Mouse (Mus musculus) liver, postnatal 0 days (tissue): Measurements from ENCODE around the gene Nfya. TPM values are rescaled to one million over a fixed set of nuclear protein-coding genes. Genes with fewer than 3 reads are reported as not detected.

ENCODE experiments used
- ATAC-seq: fragments of 200-750 bp; cut with Nextera tagmentation; 2 replicates; pipeline ENCODE4 v1.8.0; 2017; ENCODE audit warnings: mild to moderate bottlenecking, moderate library complexity
- DNase-seq: peaks from one replicate; pipeline ENCODE4 v3.0.0-alpha.2; 2016
- H3K27ac ChIP-seq: fragments of 300-500 bp; sonication (generic); 2 replicates; pipeline ENCODE4 v1.5.1; 2014; ENCODE audit warnings: antibody characterized with exemption, moderate library complexity, mild to moderate bottlenecking, low read depth
- H3K27me3 ChIP-seq: fragments of 300-500 bp; sonication (generic); 2 replicates; pipeline ENCODE4 v1.6.1; 2014; ENCODE audit warnings: low read length, control low read depth, mixed read lengths; ENCODE audit not compliant: insufficient read depth
- H3K36me3 ChIP-seq: fragments of 300-500 bp; sonication (generic); replicated peaks from 2 replicates; pipeline ENCODE4 v1.6.1; 2014; ENCODE audit warnings: mild to moderate bottlenecking, control low read depth, low read length, moderate library complexity, mixed read lengths; ENCODE audit not compliant: insufficient read depth
- H3K4me1 ChIP-seq: fragments of 300-500 bp; sonication (generic); 2 replicates; pipeline ENCODE4 v1.6.1; 2014; ENCODE audit warnings: antibody characterized with exemption, mild to moderate bottlenecking, control low read depth; ENCODE audit not compliant: insufficient read depth
- H3K4me2 ChIP-seq: fragments of 300-500 bp; sonication (generic); 2 replicates; pipeline ENCODE4 v1.6.1; 2014; ENCODE audit warnings: low read depth, mild to moderate bottlenecking, low read length, moderate library complexity, mixed read lengths
- H3K4me3 ChIP-seq: fragments of 300-500 bp; sonication (generic); 2 replicates; pipeline ENCODE4 v1.5.1; 2014; ENCODE audit warnings: low read depth, low read length
- H3K9ac ChIP-seq: fragments of 300-500 bp; sonication (generic); replicated peaks from 2 replicates; pipeline ENCODE4 v1.6.1; 2014; ENCODE audit warnings: mild to moderate bottlenecking, moderate library complexity
- H3K9me3 ChIP-seq: fragments of 300-500 bp; sonication (generic); 2 replicates; pipeline ENCODE4 v1.6.1; 2016; ENCODE audit warnings: mild to moderate bottlenecking, control low read depth, low read length, mixed read lengths
- CTCF ChIP-seq: sonication (generic); IDR thresholded peaks from 2 replicates; pipeline ENCODE4 v1.5.1; 2016; ENCODE audit warnings: antibody characterized with exemption, low read depth
- EP300 ChIP-seq: IDR thresholded peaks from 2 replicates; pipeline ENCODE4 v1.6.1; 2016; ENCODE audit warnings: antibody characterized with exemption, low read depth, mild to moderate bottlenecking
- WGBS: fragments of 180-500 bp; shearing (Covaris S2); extraction: QIAGEN DNeasy Blood & Tissue Kit; methylation state at CpG from one replicate; pipeline ENCODE4 v1.1.7; 2014; ENCODE audit not compliant: insufficient replicate concordance; 5-methylcytosine and 5-hydroxymethylcytosine counted together
- polyA plus RNA-seq: library from polyadenylated mRNA; unstranded; fragments of >200 nt; fragmentation: Nextera tagmentation; extraction: Ambion mirVana; gene quantifications from 2 replicates; pipeline ENCODE4 v1.2.1, GENCODE M21; 2015

The Nfya gene
- polyA plus RNA-seq, 1 experiment from 2014 or later = 3.7 TPM

DNA sequence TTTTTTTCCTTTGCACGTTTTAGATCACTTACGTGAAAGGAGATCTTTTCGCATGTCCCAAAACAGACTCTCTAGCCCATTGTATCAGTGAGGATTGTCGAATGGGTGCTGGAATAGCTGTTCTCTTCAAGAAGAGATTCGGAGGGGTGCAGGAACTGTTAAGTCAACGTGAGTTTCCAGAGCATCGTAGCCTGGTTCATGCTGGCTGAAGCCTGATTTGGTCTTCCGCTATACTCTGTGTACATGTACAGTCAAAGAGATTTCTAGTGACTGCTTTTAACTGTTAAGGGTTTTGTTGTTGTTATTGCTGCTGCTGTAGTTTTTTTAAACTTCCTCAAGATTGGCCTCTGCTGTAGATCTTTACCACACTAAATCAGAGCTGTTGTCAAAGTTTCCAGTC is 1.5 kb upstream of the Nfya start:
- Histone ChIP-seq H3K9ac (peak overlapping the region; percentile 78), H3K27me3 (no peaks in the 10 kb centered on the region), H3K36me3 (peaks cover 38% of the 10 kb centered on the region), H3K9me3 (no peaks in the 10 kb centered on the region), H3K4me1 (peaks cover 33% of the 10 kb centered on the region), H3K4me3 (peak overlapping the region; percentile 94), H3K27ac (peak overlapping the region; percentile 100; the same call in 1 of the 2 replicates), H3K4me2 (peak overlapping the region; percentile 66)
- DNase-seq (no peak), ATAC-seq (no peak)
- 57% methylated on average over 8 of the region's 8 CpGs for WGBS
- TF ChIP-seq CTCF (no peak), EP300 (no peak)

DNA sequence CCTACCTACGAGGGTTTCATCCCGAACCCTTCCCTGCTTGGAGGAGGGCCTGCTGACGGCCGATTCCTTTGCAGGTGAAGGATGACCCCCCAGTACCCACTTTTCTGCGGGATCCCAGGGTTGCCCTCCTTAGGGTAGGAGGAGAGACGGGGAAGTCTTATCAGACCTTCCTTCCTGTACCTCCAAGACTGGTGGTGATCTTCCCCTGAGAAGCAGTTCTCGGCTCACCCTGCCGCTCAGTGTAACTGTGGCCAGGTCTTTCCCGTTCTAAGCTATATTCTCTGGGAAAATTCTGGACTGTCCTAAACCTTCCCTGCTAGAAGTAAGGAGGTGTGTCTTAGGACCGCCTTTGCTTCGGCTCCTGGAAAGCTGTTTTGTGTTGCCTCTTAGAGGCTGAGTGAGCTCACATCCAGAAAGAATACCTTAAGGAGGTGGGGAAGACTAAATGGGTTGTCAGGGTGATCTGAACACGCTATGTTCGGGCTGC is 636 bp upstream of the Nfya start:
- Histone ChIP-seq H3K4me1 (peaks cover 34% of the 10 kb centered on the region), H3K27me3 (no peaks in the 10 kb centered on the region), H3K27ac (peak overlapping the region; percentile 100), H3K9ac (peak overlapping the region; percentile 78), H3K4me3 (peak overlapping the region; percentile 94), H3K4me2 (peak overlapping the region; percentile 66), H3K9me3 (no peaks in the 10 kb centered on the region), H3K36me3 (peaks cover 33% of the 10 kb centered on the region)
- under 1% methylated on average over 13 of the region's 13 CpGs for WGBS
- DNase-seq (no peak), ATAC-seq (no peak)
- TF ChIP-seq CTCF (no peak), EP300 (no peak)

DNA sequence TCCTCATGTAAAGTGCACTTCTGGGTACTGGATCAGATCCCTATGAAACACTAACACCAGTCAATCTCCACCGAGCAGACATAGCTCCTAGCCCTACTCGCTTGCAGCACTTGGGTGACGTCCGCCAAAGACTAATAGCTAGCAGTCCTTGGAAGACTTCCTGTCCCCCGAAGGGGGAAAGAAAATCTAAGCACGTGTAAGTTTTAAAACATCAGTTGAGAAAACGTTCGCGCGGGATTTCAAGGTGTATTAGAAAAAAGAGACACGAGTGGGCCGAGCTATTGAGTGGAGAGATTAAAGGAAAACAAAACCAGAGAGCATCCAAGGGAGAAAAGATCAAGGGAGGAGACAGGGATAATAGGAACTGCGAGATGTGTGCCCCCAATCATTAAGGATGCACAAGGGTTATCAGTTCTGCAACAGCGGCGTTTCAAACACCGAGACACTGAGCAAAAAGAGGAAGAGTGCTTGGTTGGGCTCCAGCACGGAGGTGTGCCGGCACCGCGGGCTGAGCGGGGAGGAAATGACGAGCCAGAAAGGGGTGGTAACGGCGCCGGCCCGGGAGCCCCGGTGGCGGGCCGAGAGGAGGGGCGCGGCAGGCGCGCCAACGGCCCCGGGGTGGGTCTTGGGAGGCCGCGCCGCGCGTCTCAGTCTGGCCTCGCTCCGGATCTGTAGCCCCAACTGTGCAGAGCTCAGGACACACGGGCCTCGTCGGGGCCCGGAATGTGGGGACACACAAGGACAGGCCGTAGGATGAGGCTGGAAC is 997 bp downstream of the Nfya start:
- H3K4me1 ChIP-seq = peaks cover 34% of the 10 kb centered on the region

DNA sequence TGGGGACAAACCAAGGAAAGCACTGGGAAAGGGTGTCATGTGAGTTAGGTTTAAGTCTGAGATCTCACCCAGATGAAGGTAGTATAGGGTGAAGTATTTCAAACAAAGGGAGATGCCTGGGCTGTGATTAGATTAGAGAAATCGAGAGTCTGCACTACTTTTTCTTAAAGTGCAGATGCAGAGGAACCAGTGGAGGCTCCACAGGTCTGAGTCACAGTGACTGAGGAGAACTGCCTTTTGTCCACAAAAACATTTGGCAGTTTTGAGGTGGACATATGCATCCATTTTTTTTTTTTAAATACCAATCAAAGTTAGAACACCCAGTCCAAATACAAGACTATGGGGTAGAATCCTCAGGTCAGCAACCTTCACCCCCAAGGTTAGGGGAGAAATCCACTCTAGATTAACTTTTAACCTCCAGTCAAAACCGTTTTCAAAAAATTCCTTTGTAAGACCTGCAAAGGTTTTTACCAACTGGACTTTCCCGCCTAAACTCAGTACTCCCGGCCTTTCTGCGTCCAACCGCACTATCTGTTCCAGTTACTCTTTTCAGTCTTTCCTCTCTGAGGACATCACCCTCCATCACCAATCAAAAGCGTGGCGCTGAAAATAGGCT is 1.7 kb downstream of the Nfya start:
- H3K27me3 ChIP-seq = no peaks in the 10 kb centered on the region
- peaks cover 15% of the 10 kb centered on the region; the same call in 1 of the 2 replicates for H3K36me3 ChIP-seq
- peak overlapping the region; percentile 94 for H3K4me3 ChIP-seq
- peak overlapping the region; percentile 99 for H3K9ac ChIP-seq
- no peaks in the 10 kb centered on the region for H3K9me3 ChIP-seq
- ATAC-seq = no peak
- peaks cover 34% of the 10 kb centered on the region for H3K4me1 ChIP-seq
- peak overlapping the region; percentile 87 for H3K4me2 ChIP-seq
- no peak for DNase-seq
- TF ChIP-seq EP300 = no peak
- TF ChIP-seq CTCF = no peak
- H3K27ac ChIP-seq = peak overlapping the region; percentile 100
- WGBS = 5% methylated on average over 8 of the region's 8 CpGs

More for the DNA sequence above, 997 bp downstream of the Nfya start:
- TF ChIP-seq CTCF (no peak), EP300 (0 out of 2 replicates have a peak, but pooled peaks have one; percentile 27)
- peak overlapping the region; percentile 94 for H3K4me3 ChIP-seq
- H3K9me3 ChIP-seq = no peaks in the 10 kb centered on the region
- peak; percentile 47 for ATAC-seq
- peak; percentile 90 for DNase-seq
- peak overlapping the region; percentile 99 for H3K9ac ChIP-seq
- peak overlapping the region; percentile 87 for H3K4me2 ChIP-seq
- under 1% methylated on average over 47 of the region's 47 CpGs for WGBS
- H3K27me3 ChIP-seq = no peaks in the 10 kb centered on the region
- peak overlapping the region; percentile 100 for H3K27ac ChIP-seq
- peaks cover 18% of the 10 kb centered on the region for H3K36me3 ChIP-seq

DNA sequence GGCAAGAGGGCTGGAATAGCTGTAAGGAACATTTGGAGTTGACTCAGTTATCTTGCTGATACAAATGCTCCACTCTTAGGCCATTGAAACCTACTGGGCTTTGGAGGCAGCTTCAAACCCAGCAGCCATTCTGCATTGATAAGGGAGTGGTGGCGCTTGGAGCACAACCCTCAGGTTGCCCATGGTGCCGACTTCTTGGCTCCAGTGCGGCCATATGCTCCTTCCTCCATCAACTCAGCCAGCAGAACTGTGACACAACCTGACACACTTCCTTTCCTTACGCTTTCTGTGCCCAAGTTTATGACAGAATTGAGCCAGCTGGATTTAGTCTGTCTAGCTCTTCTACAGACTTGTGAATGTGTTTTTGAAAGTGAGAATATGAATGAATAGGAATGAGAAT is 2.6 kb downstream of the Nfya start:
- Histone ChIP-seq H3K4me1 (peaks cover 33% of the 10 kb centered on the region), H3K36me3 (peaks cover 8% of the 10 kb centered on the region; the same call in 1 of the 2 replicates), H3K27me3 (no peaks in the 10 kb centered on the region), H3K9me3 (no peaks in the 10 kb centered on the region), H3K27ac (peak overlapping the region; percentile 100), H3K4me3 (peak overlapping the region; percentile 94), H3K4me2 (peak overlapping the region; percentile 87), H3K9ac (peak overlapping the region; percentile 99; the same call in 1 of the 2 replicates)
- TF ChIP-seq EP300 = no peak
- no peak for TF ChIP-seq CTCF
- ATAC-seq = no peak
- no peak for DNase-seq
- 57% methylated on average over 4 of the region's 4 CpGs for WGBS

DNA sequence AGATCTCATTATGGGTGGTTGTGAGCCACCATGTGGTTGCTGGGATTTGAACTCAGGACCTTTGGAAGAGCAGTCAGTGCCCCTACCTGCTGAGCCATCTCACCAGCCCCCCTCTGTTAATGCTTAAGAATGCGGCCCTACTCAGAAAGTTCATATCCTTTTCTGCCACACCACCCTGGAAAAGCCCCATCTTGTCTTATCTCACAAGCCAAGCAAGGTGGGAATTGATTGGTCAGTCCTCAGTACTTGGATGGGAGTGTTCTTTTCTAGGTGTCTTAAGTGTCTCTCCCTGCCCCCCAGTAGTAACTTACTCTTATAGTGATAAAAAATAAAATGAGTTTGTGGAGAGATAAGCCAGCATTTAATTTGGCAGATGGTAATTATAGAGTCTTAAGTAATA is 5.0 kb downstream of the Nfya start:
- H3K27ac ChIP-seq = no peak overlapping the region
- whole genome bisulfite sequencing = 56% methylated on average over 1 of the region's 1 CpGs
- H3K36me3 ChIP-seq = peaks cover 13% of the 10 kb centered on the region

More for the DNA sequence above, 5.0 kb downstream of the Nfya start:
- H3K9ac ChIP-seq = no peak overlapping the region
- H3K4me3 ChIP-seq = no peak overlapping the region
- H3K4me1 ChIP-seq = peaks cover 22% of the 10 kb centered on the region
- no peak overlapping the region for H3K4me2 ChIP-seq
- peak; percentile 52; the same call in 1 of the 2 replicates for TF ChIP-seq EP300
- TF ChIP-seq CTCF = no peak
- ATAC-seq (no peak), DNase-seq (no peak)
- H3K9me3 ChIP-seq = no peaks in the 10 kb centered on the region
- H3K27me3 ChIP-seq = no peaks in the 10 kb centered on the region
